Mouse (Mus musculus) mammary gland, adult 2 months (tissue): ENCODE results near the gene Ndel1. TPM values are rescaled to one million over a fixed set of nuclear protein-coding genes. Genes with fewer than 3 reads are reported as not detected.

Experiments
- polyA plus RNA-seq: library from polyadenylated mRNA; depleted of rRNA; stranded (reverse); fragments of >200 nt; gene quantifications from 2 replicates; pipeline ENCODE4 v1.2.3, GENCODE M21; 2012; ENCODE audit warnings: low replicate concordance; rRNA removed

Ndel1 gene
- polyA plus RNA-seq: 84.5 and 87.3 TPM in 2 replicates

DNA sequence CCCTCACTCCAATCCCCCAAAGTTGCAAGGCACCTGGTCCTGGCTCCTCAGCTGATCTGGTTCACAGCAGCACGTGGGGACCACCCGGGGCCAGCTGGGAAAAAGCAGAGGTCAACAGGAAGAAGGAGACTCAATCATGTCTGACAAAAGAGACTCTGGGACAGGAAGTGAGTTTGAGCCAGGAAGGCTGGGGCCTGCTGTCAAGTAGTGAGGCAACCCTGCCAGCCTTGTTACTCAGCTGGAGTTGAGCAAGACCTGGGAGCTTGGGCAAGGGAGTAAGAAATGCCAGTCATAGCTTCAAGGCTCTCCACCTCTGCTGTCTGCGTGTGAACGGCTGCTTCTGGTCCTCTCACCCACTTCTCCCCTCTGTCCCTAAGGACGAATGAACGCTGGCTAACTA lies at the start of gene Ndel1:
Ndel1 (minus strand) TSS at position 111 of the 400 bp plus-strand sequence.

DNA sequence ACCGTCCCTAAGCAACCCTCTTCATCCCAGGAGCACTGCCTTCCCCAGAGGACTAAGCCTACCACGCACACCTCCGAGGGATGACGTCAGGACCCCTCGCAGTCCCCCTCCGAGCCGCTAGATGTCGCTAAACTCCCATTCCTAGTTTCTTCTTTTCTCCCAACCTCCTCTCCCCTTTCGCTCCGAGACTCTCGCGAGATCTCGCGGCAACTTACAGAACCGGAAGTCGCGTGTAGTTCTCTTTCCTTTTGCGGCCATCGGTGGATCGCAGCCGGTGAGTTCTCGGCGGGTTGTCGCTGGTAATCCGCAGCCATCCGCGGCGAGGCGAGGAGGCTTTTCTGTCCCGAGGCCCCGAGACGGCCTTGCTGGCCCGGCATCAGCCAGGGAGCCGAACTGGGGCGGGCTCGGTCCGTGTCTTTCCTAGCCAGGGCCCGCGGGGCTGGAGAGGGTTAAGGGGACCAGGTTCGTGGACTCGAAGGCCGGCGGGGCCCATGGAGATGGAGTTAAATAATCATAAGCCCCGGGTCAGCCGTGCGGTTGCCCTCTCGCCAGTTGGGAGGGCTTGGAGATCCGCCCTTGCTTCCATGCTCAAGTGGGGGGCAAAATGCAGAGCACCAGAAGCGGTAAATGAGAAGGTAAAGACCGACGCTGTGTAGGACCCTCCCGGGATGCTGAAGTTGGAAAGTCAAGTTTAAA lies 29.8 kb upstream of the Ndel1 start, which contains the start of gene Rpl26:
Rpl26 (plus strand) TSS at position 233 of the 696 bp plus-strand sequence.

DNA sequence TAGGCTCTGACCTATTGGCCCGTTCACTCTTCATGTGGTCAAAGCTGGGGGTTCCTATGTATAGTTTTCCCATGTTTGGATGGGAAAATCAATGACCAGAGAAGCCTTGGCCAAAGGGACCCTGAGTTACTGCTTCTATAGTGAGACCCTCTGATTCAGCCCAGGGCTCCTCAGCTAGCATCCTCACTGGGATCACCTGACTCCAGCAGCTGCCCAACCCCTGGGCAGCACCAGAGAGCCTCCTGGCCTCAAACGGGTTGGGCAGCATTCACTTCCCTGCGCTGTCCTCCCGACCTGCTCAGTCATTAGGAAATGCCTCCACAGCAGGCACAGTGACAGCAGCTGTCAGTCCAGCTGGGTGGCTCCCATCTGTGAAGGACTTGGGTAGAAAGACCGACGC lies 16.6 kb upstream of the Ndel1 start, which contains the start of gene Rnf222:
Rnf222 (plus strand) TSS at position 301 of the 400 bp plus-strand sequence.

Other genes with a start within 250 kb of the Ndel1 start
- 16.2 and 17.8 TPM in 2 replicates for gene Myh10, start 180.3 kb downstream of the Ndel1 start, polyA plus RNA-seq
- 0.19 TPM in 1 of 2 replicates, not detected in the other for gene Rnf222, start 16.7 kb upstream of the Ndel1 start, polyA plus RNA-seq
- gene Rpl26, start 29.7 kb upstream of the Ndel1 start, polyA plus RNA-seq: 637 and 1,128 TPM in 2 replicates
- gene Odf4, start 55.2 kb upstream of the Ndel1 start, polyA plus RNA-seq: not detected in 2 replicates
- 70.7 and 114 TPM in 2 replicates for gene Arhgef15, start 85.6 kb upstream of the Ndel1 start, polyA plus RNA-seq
- gene Slc25a35, start 96.3 kb upstream of the Ndel1 start, polyA plus RNA-seq: 107 and 135 TPM in 2 replicates
- 17.1 and 49.9 TPM in 2 replicates for gene Rangrf, start 103.3 kb upstream of the Ndel1 start, polyA plus RNA-seq
- gene Pfas, start 136.6 kb upstream of the Ndel1 start, polyA plus RNA-seq: 11.0 and 12.9 TPM in 2 replicates
- gene Ctc1, start 144.1 kb upstream of the Ndel1 start, polyA plus RNA-seq: 36.3 and 36.6 TPM in 2 replicates
- 5.5 and 18.1 TPM in 2 replicates for gene Aurkb, start 173.8 kb upstream of the Ndel1 start, polyA plus RNA-seq
- gene Borcs6, start 187.9 kb upstream of the Ndel1 start, polyA plus RNA-seq: 14.9 and 32.7 TPM in 2 replicates
- 24.3 and 24.6 TPM in 2 replicates for gene Tmem107, start 198.9 kb upstream of the Ndel1 start, polyA plus RNA-seq
- gene Vamp2, start 216.6 kb upstream of the Ndel1 start, polyA plus RNA-seq: 115 and 123 TPM in 2 replicates
- gene Per1, start 223.4 kb upstream of the Ndel1 start, polyA plus RNA-seq: 30.1 and 37.1 TPM in 2 replicates
- gene Hes7, start 248.5 kb upstream of the Ndel1 start, polyA plus RNA-seq: 0.29 and 1.0 TPM in 2 replicates